Mouse (Mus musculus): ENCODE data around the gene Ddx52. TPM values are rescaled to one million over a fixed set of nuclear protein-coding genes. Genes with fewer than 3 reads are reported as not detected.

Gene Ddx52
- polyA plus RNA-seq, 1 experiment = 16.0 TPM

- no peak for DNase-seq (ENCODE audit: extremely low spot score in 1 of 2, low spot score in 1 of 2)
Measured at GRCm38 (mm10) chr11:84011576-84011975, 69.7 kb downstream of the Ddx52 start.

Other genes starting within 250 kb of the Ddx52 start
- gene Wfdc17, start 238.1 kb upstream of the Ddx52 start, polyA plus RNA-seq (2012; rRNA removed) = 1.5 and 2.1 TPM in 2 replicates
- 3.9 and 4.7 TPM in 2 replicates for gene Wfdc18, start 233.0 kb upstream of the Ddx52 start, polyA plus RNA-seq (2012; rRNA removed)
- not detected in 2 replicates for gene Wfdc21, start 195.1 kb upstream of the Ddx52 start, polyA plus RNA-seq (2012; rRNA removed)
- 17.9 and 18.5 TPM in 2 replicates for gene Heatr6, start 188.4 kb upstream of the Ddx52 start, polyA plus RNA-seq (2012; rRNA removed)
- gene Hnf1b, start 92.0 kb upstream of the Ddx52 start, polyA plus RNA-seq (2012; rRNA removed) = 0.08 and 0.13 TPM in 2 replicates
- 21.4 and 24.9 TPM in 2 replicates for gene Synrg, start 22.4 kb downstream of the Ddx52 start, polyA plus RNA-seq (2012; rRNA removed)
- gene Dusp14, start 127.2 kb downstream of the Ddx52 start, polyA plus RNA-seq (2012; rRNA removed) = 98.1 and 121 TPM in 2 replicates
- gene Tada2a, start 187.5 kb downstream of the Ddx52 start, polyA plus RNA-seq (2012; rRNA removed) = 43.7 and 49.9 TPM in 2 replicates
- gene Acaca, start 187.6 kb downstream of the Ddx52 start, polyA plus RNA-seq (2012; rRNA removed) = 23.0 and 26.9 TPM in 2 replicates
- not detected in 2 replicates for gene Gm11437, start 225.4 kb downstream of the Ddx52 start, polyA plus RNA-seq (2012; rRNA removed)